Mouse (Mus musculus): ENCODE results near the gene Smim11. TPM values are rescaled to one million over a fixed set of nuclear protein-coding genes. Genes with fewer than 3 reads are reported as not detected.

Smim11 gene
- total and polyA plus RNA-seq, 3 experiments, result 81.5 to 84.7 TPM; not detected in 1

GRCm38 (mm10) chr16:92346297-92346916 is 45.3 kb downstream of the Smim11 start:
- Histone ChIP-seq H3K27ac (ENCODE audit: control insufficient read depth, low read depth, low read length) (no peak overlapping the region), H3K9ac (ENCODE audit: control insufficient read depth, low read depth, low read length, poor library complexity, severe bottlenecking) (no peak overlapping the region), H3K4me1 (ENCODE audit: control insufficient read depth in 1 of 2, insufficient read depth in 2 of 2, low read length in 2 of 2) (peaks cover 0 to 5% of the 10 kb centered on the region in 2 experiments; a peak in 3 of 4 replicates), H3K36me3 (ENCODE audit: control insufficient read depth in 1 of 2, insufficient read depth in 2 of 2, low read length in 2 of 2) (peaks cover 0 to 5% of the 10 kb centered on the region in 2 experiments; a peak in 1 of 4 replicates), H3K79me2 (ENCODE audit: control insufficient read depth, insufficient read depth, low read length, poor library complexity) (no peaks in the 10 kb centered on the region), H3K27me3 (ENCODE audit: control insufficient read depth in 1 of 2, insufficient read depth in 2 of 2, low read length in 2 of 2) (no peaks in the 10 kb centered on the region), H3K9me3 (replicated peaks; ENCODE audit: insufficient read depth, low read length) (no peaks in the 10 kb centered on the region), H3K4me3 (ENCODE audit: control insufficient read depth in 1 of 2, insufficient read depth in 1 of 2, low read depth in 2 of 2, low read length in 2 of 2) (no peak overlapping the region)
- no peak for DNase-seq (ENCODE audit: low read depth, low spot score)
- TF ChIP-seq HCFC1 (IDR thresholded peaks at IDR 0.05; ENCODE audit: low read depth, low read length), result no peak

- Histone ChIP-seq H3K9me3 (replicated peaks; ENCODE audit: insufficient read depth, low read length) (no peaks in the 10 kb centered on the region), H3K79me2 (ENCODE audit: control insufficient read depth, insufficient read depth, low read length, poor library complexity) (no peaks in the 10 kb centered on the region), H3K9ac (ENCODE audit: control insufficient read depth, low read depth, low read length, poor library complexity, severe bottlenecking) (no peak overlapping the region), H3K4me3 (ENCODE audit: control insufficient read depth in 1 of 2, insufficient read depth in 1 of 2, low read depth in 2 of 2, low read length in 2 of 2) (no peak overlapping the region), H3K27me3 (ENCODE audit: control insufficient read depth in 1 of 2, insufficient read depth in 2 of 2, low read length in 2 of 2) (peaks cover 0 to 4% of the 10 kb centered on the region in 2 experiments; a peak in 2 of 4 replicates), H3K36me3 (ENCODE audit: control insufficient read depth in 1 of 2, insufficient read depth in 2 of 2, low read length in 2 of 2) (peaks cover 0 to 2% of the 10 kb centered on the region in 2 experiments; a peak in 1 of 4 replicates), H3K27ac (ENCODE audit: control insufficient read depth, low read depth, low read length) (no peak overlapping the region), H3K4me1 (ENCODE audit: control insufficient read depth in 1 of 2, insufficient read depth in 2 of 2, low read length in 2 of 2) (peaks cover 0 to 5% of the 10 kb centered on the region in 2 experiments; a peak in 3 of 4 replicates)
- DNase-seq (ENCODE audit: low read depth, low spot score), result peak; percentile 20
- TF ChIP-seq KAT2A (conservative IDR thresholded peaks at IDR 0.05; ENCODE audit: low read depth, low read length) (no peak), MAX (IDR thresholded peaks at IDR 0.05; ENCODE audit: low read length) (no peak), RCOR1 (IDR thresholded peaks at IDR 0.05; ENCODE audit: low read depth, low read length) (no peak)
Observed at GRCm38 (mm10) chr16:92348941-92349340, 47.9 kb downstream of the Smim11 start.

GRCm38 (mm10) chr16:92353295-92353694 is 52.2 kb downstream of the Smim11 start:
- Histone ChIP-seq H3K4me1 (ENCODE audit: control insufficient read depth in 1 of 2, insufficient read depth in 2 of 2, low read length in 2 of 2) (peaks cover 0 to 12% of the 10 kb centered on the region in 2 experiments; a peak in 2 of 4 replicates), H3K79me2 (ENCODE audit: control insufficient read depth, insufficient read depth, low read length, poor library complexity) (no peaks in the 10 kb centered on the region), H3K9ac (ENCODE audit: control insufficient read depth, low read depth, low read length, poor library complexity, severe bottlenecking) (no peak overlapping the region), H3K9me3 (replicated peaks; ENCODE audit: insufficient read depth, low read length) (no peaks in the 10 kb centered on the region), H3K27me3 (ENCODE audit: control insufficient read depth in 1 of 2, insufficient read depth in 2 of 2, low read length in 2 of 2) (peaks cover 0 to 4% of the 10 kb centered on the region in 2 experiments; a peak in 2 of 4 replicates), H3K4me3 (ENCODE audit: control insufficient read depth in 1 of 2, insufficient read depth in 1 of 2, low read depth in 2 of 2, low read length in 2 of 2) (no peak overlapping the region), H3K27ac (ENCODE audit: control insufficient read depth, low read depth, low read length) (no peak overlapping the region), H3K36me3 (ENCODE audit: control insufficient read depth in 1 of 2, insufficient read depth in 2 of 2, low read length in 2 of 2) (peaks cover 0 to 6% of the 10 kb centered on the region in 2 experiments; a peak in 2 of 4 replicates)
- DNase-seq (ENCODE audit: low read depth, low spot score), result no peak
- TF ChIP-seq ZMIZ1 (IDR thresholded peaks at IDR 0.05; ENCODE audit: low read depth, low read length) (no peak), NELFE (IDR thresholded peaks at IDR 0.05; ENCODE audit: low read depth, low read length) (no peak), NRF1 (IDR thresholded peaks at IDR 0.05; ENCODE audit: insufficient read depth, low read depth, low read length, poor library complexity, severe bottlenecking) (no peak), BHLHE40 (IDR thresholded peaks at IDR 0.05; ENCODE audit: borderline replicate concordance, low read depth, low read length) (no peak), RAD21 (IDR thresholded peaks at IDR 0.05; ENCODE audit: low read depth, low read length) (no peak), SMC3 (IDR thresholded peaks at IDR 0.05; ENCODE audit: low read depth, low read length) (no peak), ZNF384 (IDR thresholded peaks at IDR 0.05; ENCODE audit: low read depth, low read length) (no peak), ZC3H11A (IDR thresholded peaks at IDR 0.05; ENCODE audit: low read depth, low read length) (no peak), JUND (IDR thresholded peaks at IDR 0.05; ENCODE audit: low read depth, low read length) (no peak), MXI1 (IDR thresholded peaks at IDR 0.05; ENCODE audit: low read depth, low read length) (no peak), POLR2AphosphoS2 (IDR thresholded peaks at IDR 0.05; ENCODE audit: low read length) (no peak), MAFK (IDR thresholded peaks at IDR 0.05; ENCODE audit: borderline replicate concordance, low read depth, low read length) (no peak), EP300 (IDR thresholded peaks at IDR 0.05; ENCODE audit: low read depth in 1 of 2, low read length in 2 of 2) (no peak)

Data from MEL (cell line).